Mouse (Mus musculus): ENCODE measurements around the gene Rxrg. TPM values are rescaled to one million over a fixed set of nuclear protein-coding genes. Genes with fewer than 3 reads are reported as not detected.

Gene Rxrg
- polyA plus RNA-seq, 1 experiment from 2014 or later = 20.9 TPM

GRCm38 (mm10) chr1:167631765-167632164 is 33.6 kb downstream of the Rxrg start:
- no peaks in the 10 kb centered on the region for H3K27me3 ChIP-seq (replicated peaks; ENCODE audit: control insufficient read depth, insufficient read depth, low read length)
- DNase-seq (ENCODE audit: low spot score) (no peak), ATAC-seq (ENCODE audit: low read depth) (no peak)
- H3K27ac ChIP-seq (replicated peaks; ENCODE audit: low read depth, low read length) = no peak overlapping the region
- H3K4me1 ChIP-seq (ENCODE audit: control insufficient read depth, insufficient read depth, low read length) = no peaks in the 10 kb centered on the region
- no peak overlapping the region for H3K4me3 ChIP-seq (ENCODE audit: low read depth, low read length)
- H3K9ac ChIP-seq (ENCODE audit: low read depth, low read length) = no peak overlapping the region
- no peaks in the 10 kb centered on the region for H3K36me3 ChIP-seq (ENCODE audit: control insufficient read depth, insufficient read depth, low read length)
- H3K9me3 ChIP-seq (ENCODE audit: control insufficient read depth, low read length) = no peaks in the 10 kb centered on the region
- 86% methylated on average over 6 of the region's 6 CpGs for WGBS
- H3K4me2 ChIP-seq (ENCODE audit: low read depth, low read length) = no peak overlapping the region

DNA sequence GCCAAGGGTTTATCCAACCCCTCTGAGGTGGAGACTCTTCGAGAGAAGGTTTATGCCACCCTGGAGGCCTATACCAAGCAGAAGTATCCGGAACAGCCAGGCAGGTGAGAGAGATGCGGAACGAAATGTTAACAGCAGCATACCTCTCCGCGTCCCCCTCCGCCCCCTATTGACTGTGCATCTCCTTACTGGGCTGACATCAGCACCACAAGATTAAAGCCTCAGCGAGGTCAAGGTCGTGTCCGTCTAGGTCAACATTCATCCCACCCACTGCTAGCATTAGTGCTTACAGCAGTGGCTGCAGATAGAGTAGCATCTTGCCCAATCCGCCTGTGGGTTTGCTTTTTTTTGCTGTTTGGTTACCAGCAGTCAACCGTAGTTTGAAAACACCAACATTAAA is 37.5 kb downstream of the Rxrg start:
- Histone ChIP-seq H3K27me3 (replicated peaks; ENCODE audit: control insufficient read depth, insufficient read depth, low read length) (no peaks in the 10 kb centered on the region), H3K4me2 (ENCODE audit: low read depth, low read length) (no peak overlapping the region), H3K4me3 (ENCODE audit: low read depth, low read length) (no peak overlapping the region), H3K36me3 (ENCODE audit: control insufficient read depth, insufficient read depth, low read length) (no peaks in the 10 kb centered on the region), H3K4me1 (ENCODE audit: control insufficient read depth, insufficient read depth, low read length) (peaks cover 7% of the 10 kb centered on the region; the same call in 1 of the 2 replicates), H3K27ac (replicated peaks; ENCODE audit: low read depth, low read length) (no peak overlapping the region), H3K9me3 (ENCODE audit: control insufficient read depth, low read length) (no peaks in the 10 kb centered on the region), H3K9ac (ENCODE audit: low read depth, low read length) (no peak overlapping the region)
- ATAC-seq (ENCODE audit: low read depth) (no peak), DNase-seq (ENCODE audit: low spot score) (no peak)
- 57% methylated on average over 11 of the region's 12 CpGs for WGBS

GRCm38 (mm10) chr1:167636948-167637347 is 38.8 kb downstream of the Rxrg start:
- H3K4me1 ChIP-seq (ENCODE audit: control insufficient read depth, insufficient read depth, low read length) = peaks cover 7% of the 10 kb centered on the region; the same call in 1 of the 2 replicates
- H3K9me3 ChIP-seq (ENCODE audit: control insufficient read depth, low read length) = no peaks in the 10 kb centered on the region
- H3K36me3 ChIP-seq (ENCODE audit: control insufficient read depth, insufficient read depth, low read length) = no peaks in the 10 kb centered on the region
- WGBS = 12% methylated on average over 3 of the region's 3 CpGs
- H3K4me3 ChIP-seq (ENCODE audit: low read depth, low read length) = no peak overlapping the region
- no peak overlapping the region for H3K9ac ChIP-seq (ENCODE audit: low read depth, low read length)
- ATAC-seq (ENCODE audit: low read depth) (peak; percentile 53; the same call in 1 of the 2 replicates), DNase-seq (ENCODE audit: low spot score) (peak; percentile 59)
- H3K27me3 ChIP-seq (replicated peaks; ENCODE audit: control insufficient read depth, insufficient read depth, low read length) = 0 out of 2 replicates have a peak, but pooled peaks cover 2% of the 10 kb centered on the region
- H3K4me2 ChIP-seq (ENCODE audit: low read depth, low read length) = no peak overlapping the region
- H3K27ac ChIP-seq (replicated peaks; ENCODE audit: low read depth, low read length) = no peak overlapping the region

DNA sequence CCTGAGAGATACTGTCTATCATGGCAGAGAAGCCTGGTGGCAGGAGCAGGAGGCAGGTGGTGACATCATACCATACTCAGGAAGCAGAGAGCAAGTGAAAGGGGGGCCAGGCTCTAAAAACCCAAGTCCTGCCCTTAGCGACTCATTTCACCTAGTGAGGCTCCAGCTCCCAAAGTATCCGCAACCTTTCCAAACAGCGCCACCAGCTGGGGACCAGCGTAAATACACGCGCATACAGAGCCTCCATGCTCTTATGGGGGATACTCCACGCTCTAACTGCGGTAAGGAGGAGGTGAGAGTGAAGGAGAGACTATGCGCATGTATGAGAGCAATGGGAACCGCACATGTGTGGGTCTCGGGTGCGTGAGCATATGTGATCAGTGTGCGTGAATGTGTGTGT is 39.9 kb downstream of the Rxrg start:
- no peak for ATAC-seq (ENCODE audit: low read depth)
- peaks cover 5% of the 10 kb centered on the region; the same call in 1 of the 2 replicates for H3K27me3 ChIP-seq (replicated peaks; ENCODE audit: control insufficient read depth, insufficient read depth, low read length)
- no peak overlapping the region for H3K9ac ChIP-seq (ENCODE audit: low read depth, low read length)
- peaks cover 7% of the 10 kb centered on the region; the same call in 1 of the 2 replicates for H3K4me1 ChIP-seq (ENCODE audit: control insufficient read depth, insufficient read depth, low read length)
- H3K27ac ChIP-seq (replicated peaks; ENCODE audit: low read depth, low read length) = no peak overlapping the region
- no peaks in the 10 kb centered on the region for H3K9me3 ChIP-seq (ENCODE audit: control insufficient read depth, low read length)
- no peak overlapping the region for H3K4me2 ChIP-seq (ENCODE audit: low read depth, low read length)
- DNase-seq (ENCODE audit: low spot score) = peak; percentile 36
- WGBS = 34% methylated on average over 13 of the region's 13 CpGs
- H3K36me3 ChIP-seq (ENCODE audit: control insufficient read depth, insufficient read depth, low read length) = no peaks in the 10 kb centered on the region
- H3K4me3 ChIP-seq (ENCODE audit: low read depth, low read length) = no peak overlapping the region

DNA sequence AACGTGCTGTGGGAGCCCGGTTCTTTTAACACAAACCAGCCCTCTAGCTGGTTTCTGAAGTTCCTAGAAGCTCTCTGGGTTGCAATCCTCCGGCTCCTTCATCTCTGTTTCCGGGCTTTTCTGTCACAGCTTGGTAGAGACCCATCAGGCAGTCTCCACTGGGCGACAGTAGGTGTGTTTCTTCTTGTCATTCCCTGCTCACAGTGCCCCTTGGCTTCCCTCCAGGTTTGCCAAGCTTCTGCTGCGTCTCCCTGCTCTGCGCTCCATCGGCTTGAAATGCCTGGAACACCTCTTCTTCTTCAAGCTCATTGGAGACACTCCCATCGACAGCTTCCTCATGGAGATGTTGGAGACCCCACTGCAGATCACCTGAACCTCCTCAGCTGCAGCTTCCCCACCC is 40.7 kb downstream of the Rxrg start:
- no peak overlapping the region for H3K27ac ChIP-seq (replicated peaks; ENCODE audit: low read depth, low read length)

GRCm38 (mm10) chr1:167644866-167645537 is 46.8 kb downstream of the Rxrg start:
- peaks cover 13% of the 10 kb centered on the region; the same call in 1 of the 2 replicates for H3K27me3 ChIP-seq (replicated peaks; ENCODE audit: control insufficient read depth, insufficient read depth, low read length)
- H3K36me3 ChIP-seq (ENCODE audit: control insufficient read depth, insufficient read depth, low read length) = no peaks in the 10 kb centered on the region
- no peaks in the 10 kb centered on the region for H3K9me3 ChIP-seq (ENCODE audit: control insufficient read depth, low read length)
- WGBS = 15% methylated on average over 16 of the region's 16 CpGs
- H3K4me1 ChIP-seq (ENCODE audit: control insufficient read depth, insufficient read depth, low read length) = peaks cover 14% of the 10 kb centered on the region
- DNase-seq (ENCODE audit: low spot score) = peak; percentile 94
- H3K4me3 ChIP-seq (ENCODE audit: low read depth, low read length) = no peak overlapping the region
- H3K27ac ChIP-seq (replicated peaks; ENCODE audit: low read depth, low read length) = no peak overlapping the region
- H3K9ac ChIP-seq (ENCODE audit: low read depth, low read length) = no peak overlapping the region
- ATAC-seq (ENCODE audit: low read depth) = peak; percentile 91
- peak overlapping the region; percentile 37 for H3K4me2 ChIP-seq (ENCODE audit: low read depth, low read length)

More for the DNA sequence above, 40.7 kb downstream of the Rxrg start:
- H3K4me3 ChIP-seq (ENCODE audit: low read depth, low read length) = no peak overlapping the region
- no peak for ATAC-seq (ENCODE audit: low read depth)
- 61% methylated on average over 9 of the region's 9 CpGs for WGBS
- peaks cover 7% of the 10 kb centered on the region; the same call in 1 of the 2 replicates for H3K4me1 ChIP-seq (ENCODE audit: control insufficient read depth, insufficient read depth, low read length)
- no peak for DNase-seq (ENCODE audit: low spot score)
- no peak overlapping the region for H3K9ac ChIP-seq (ENCODE audit: low read depth, low read length)
- H3K36me3 ChIP-seq (ENCODE audit: control insufficient read depth, insufficient read depth, low read length) = no peaks in the 10 kb centered on the region
- no peaks in the 10 kb centered on the region for H3K9me3 ChIP-seq (ENCODE audit: control insufficient read depth, low read length)
- H3K27me3 ChIP-seq (replicated peaks; ENCODE audit: control insufficient read depth, insufficient read depth, low read length) = peaks cover 5% of the 10 kb centered on the region; the same call in 1 of the 2 replicates
- H3K4me2 ChIP-seq (ENCODE audit: low read depth, low read length) = no peak overlapping the region

DNA sequence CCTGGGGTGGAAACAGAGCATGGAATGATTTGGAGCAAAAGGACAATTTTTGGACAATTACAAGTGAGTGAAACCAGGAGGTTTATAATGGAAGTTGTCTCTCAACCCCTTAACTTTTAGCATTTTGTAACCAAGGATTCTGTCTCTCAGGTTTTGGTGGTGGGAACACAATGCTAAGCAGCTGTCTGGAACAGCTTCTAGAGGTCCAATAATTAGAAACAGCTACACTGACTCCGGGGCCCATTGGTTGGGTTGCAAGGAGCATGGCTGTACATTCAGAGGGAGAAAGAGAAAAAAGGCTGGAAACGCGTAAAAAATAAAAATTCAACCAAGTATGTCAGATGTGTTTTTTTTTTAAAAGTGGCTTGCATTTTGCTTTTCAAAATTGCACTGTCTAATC is 50.5 kb downstream of the Rxrg start:
- peaks cover 14% of the 10 kb centered on the region for H3K4me1 ChIP-seq (ENCODE audit: control insufficient read depth, insufficient read depth, low read length)
- peak; percentile 89 for DNase-seq (ENCODE audit: low spot score)
- H3K4me3 ChIP-seq (ENCODE audit: low read depth, low read length) = no peak overlapping the region
- 32% methylated on average over 3 of the region's 3 CpGs for WGBS
- peak overlapping the region; percentile 7; the same call in 1 of the 2 replicates for H3K4me2 ChIP-seq (ENCODE audit: low read depth, low read length)
- ATAC-seq (ENCODE audit: low read depth) = peak; percentile 69; the same call in 1 of the 2 replicates
- H3K9ac ChIP-seq (ENCODE audit: low read depth, low read length) = no peak overlapping the region
- no peaks in the 10 kb centered on the region for H3K9me3 ChIP-seq (ENCODE audit: control insufficient read depth, low read length)
- H3K36me3 ChIP-seq (ENCODE audit: control insufficient read depth, insufficient read depth, low read length) = no peaks in the 10 kb centered on the region
- H3K27me3 ChIP-seq (replicated peaks; ENCODE audit: control insufficient read depth, insufficient read depth, low read length) = peaks cover 8% of the 10 kb centered on the region; the same call in 1 of the 2 replicates
- peak overlapping the region; percentile 68 for H3K27ac ChIP-seq (replicated peaks; ENCODE audit: low read depth, low read length)

DNA sequence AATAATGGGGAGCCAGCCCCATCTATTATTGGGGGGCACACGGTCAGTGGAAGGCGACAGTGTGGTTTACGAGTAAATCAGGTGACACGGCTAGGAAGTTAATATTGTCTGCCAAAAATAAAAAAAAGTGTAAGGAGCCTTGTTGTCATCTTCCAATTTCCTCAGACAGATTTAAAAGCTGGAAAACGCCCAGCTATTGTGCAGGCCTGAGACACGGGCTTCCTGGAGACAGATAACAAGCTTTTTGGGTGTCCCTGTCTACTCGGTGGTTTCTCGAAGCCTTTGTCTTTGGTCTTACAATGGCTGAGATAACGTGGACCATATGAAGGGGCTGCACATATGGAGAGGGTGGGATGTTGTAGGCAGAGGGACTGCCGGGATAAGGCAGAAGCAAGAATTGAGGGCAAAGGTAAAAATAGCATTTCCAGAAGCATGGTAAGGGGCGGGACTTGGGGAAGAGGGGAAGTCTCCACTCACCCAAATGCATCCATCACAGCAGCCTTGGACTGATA is 51.0 kb downstream of the Rxrg start:
- H3K4me3 ChIP-seq (ENCODE audit: low read depth, low read length) = no peak overlapping the region
- no peaks in the 10 kb centered on the region for H3K9me3 ChIP-seq (ENCODE audit: control insufficient read depth, low read length)
- peak; percentile 51 for DNase-seq (ENCODE audit: low spot score)
- peaks cover 14% of the 10 kb centered on the region for H3K4me1 ChIP-seq (ENCODE audit: control insufficient read depth, insufficient read depth, low read length)
- ATAC-seq (ENCODE audit: low read depth) = no peak
- H3K36me3 ChIP-seq (ENCODE audit: control insufficient read depth, insufficient read depth, low read length) = no peaks in the 10 kb centered on the region
- no peak overlapping the region for H3K4me2 ChIP-seq (ENCODE audit: low read depth, low read length)
- H3K9ac ChIP-seq (ENCODE audit: low read depth, low read length) = no peak overlapping the region
- H3K27me3 ChIP-seq (replicated peaks; ENCODE audit: control insufficient read depth, insufficient read depth, low read length) = 0 out of 2 replicates have a peak, but pooled peaks cover 5% of the 10 kb centered on the region
- peak overlapping the region; percentile 48; the same call in 1 of the 2 replicates for H3K27ac ChIP-seq (replicated peaks; ENCODE audit: low read depth, low read length)
- WGBS = 55% methylated on average over 11 of the region's 11 CpGs
